Mouse (Mus musculus) embryonic fibroblast, embryonic 13.5 days (primary cell): ENCODE results near the gene Pprc1. TPM values are rescaled to one million over a fixed set of nuclear protein-coding genes. Genes with fewer than 3 reads are reported as not detected.

Source experiments
- H3K27ac ChIP-seq: 2 replicates; pipeline ENCODE4 v1.5.1; 2012; ENCODE audit warnings: low read length, control low read depth, inconsistent platforms; ENCODE audit not compliant: insufficient read depth
- H3K4me1 ChIP-seq: 2 replicates; pipeline ENCODE4 v1.6.1; 2011; ENCODE audit warnings: low read length; ENCODE audit not compliant: control insufficient read depth, insufficient read depth
- H3K4me3 ChIP-seq: 2 replicates; pipeline ENCODE4 v1.5.1; 2011; ENCODE audit warnings: mild to moderate bottlenecking, control low read depth, low read length; ENCODE audit not compliant: insufficient read depth
- CTCF ChIP-seq: IDR thresholded peaks from 2 replicates; pipeline ENCODE4 v1.5.1; 2011; ENCODE audit warnings: mild to moderate bottlenecking, control low read depth, low read length, moderate library complexity, borderline replicate concordance; ENCODE audit not compliant: insufficient read depth
- POLR2A ChIP-seq: IDR thresholded peaks from 2 replicates; pipeline ENCODE4 v1.6.1; 2011; ENCODE audit warnings: low read depth, mild to moderate bottlenecking, control low read depth, low read length, moderate library complexity
- polyA plus RNA-seq: library from polyadenylated mRNA; stranded (reverse); fragments of >200 nt; gene quantifications from 2 replicates; pipeline ENCODE4 v1.2.4, GENCODE M21; 2011; ENCODE audit warnings: low read depth; ENCODE audit not compliant: missing spikeins, insufficient read length

Gene Pprc1
- polyA plus RNA-seq, 1 experiment = 58.0 TPM

DNA sequence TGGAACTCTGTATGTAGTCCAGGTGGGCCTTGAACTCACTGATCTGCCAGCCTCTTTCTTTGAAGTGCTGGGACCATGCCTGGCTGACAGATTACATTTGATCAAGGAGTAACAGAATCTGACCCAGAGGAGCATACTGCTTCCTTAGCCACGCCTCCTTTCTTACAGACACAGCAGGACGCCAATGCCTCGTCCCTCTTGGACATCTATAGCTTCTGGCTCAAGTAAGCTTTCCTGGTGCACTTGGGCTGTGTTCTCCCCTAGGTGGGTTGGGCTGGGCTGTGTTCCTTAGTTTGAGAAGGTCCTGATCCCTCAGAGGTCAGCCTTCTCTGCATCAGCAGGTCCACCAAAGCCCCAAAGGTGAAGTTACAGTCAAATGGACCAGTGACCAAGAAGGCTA lies 33.8 kb downstream of the Pprc1 start:
- Histone ChIP-seq H3K4me1 (no peaks in the 10 kb centered on the region), H3K27ac (no peak overlapping the region), H3K4me3 (no peak overlapping the region)
- TF ChIP-seq POLR2A (no peak), CTCF (no peak)

DNA sequence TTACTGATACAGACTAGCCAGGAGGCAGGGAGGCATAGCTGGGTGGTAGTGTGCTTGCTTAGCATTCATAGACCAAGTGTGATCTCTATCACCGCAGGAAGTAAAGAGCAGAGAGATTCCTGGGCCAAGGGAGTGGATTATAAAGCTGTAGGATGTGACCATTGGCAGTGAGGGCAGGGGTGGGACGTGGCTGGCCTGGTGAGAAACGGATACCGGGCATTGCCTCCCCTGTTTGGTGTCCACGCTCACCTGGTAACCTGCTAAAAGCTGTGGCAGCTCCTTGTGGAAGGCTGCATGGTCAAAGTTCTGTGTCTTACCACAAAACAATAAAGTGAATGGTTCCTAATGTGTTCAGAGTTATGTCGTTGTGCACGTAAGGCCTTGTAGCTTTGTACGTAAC lies 40.5 kb downstream of the Pprc1 start:
- no peak overlapping the region for H3K4me3 ChIP-seq
- TF ChIP-seq POLR2A (no peak), CTCF (no peak)
- H3K27ac ChIP-seq = no peak overlapping the region
- no peaks in the 10 kb centered on the region for H3K4me1 ChIP-seq

DNA sequence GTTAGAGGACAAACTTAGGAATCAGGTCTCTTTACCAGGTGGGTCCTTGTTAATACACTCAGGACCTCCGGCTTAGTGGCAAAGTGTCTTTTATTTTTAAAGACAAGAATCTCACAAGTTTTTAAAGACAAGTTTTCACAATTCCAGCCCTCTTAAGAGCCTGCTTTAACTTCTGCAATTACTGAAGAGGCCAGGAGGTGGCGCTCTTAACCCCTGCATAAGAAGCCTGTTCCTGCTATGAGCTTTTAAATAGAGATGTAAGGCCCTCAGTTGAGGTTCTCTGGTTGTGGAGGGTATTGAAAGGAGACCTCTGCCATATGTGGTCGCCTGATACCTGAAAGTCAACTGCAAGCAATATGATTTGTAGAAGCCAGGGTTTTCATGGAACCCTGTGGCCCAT lies 41.7 kb downstream of the Pprc1 start:
- TF ChIP-seq CTCF = no peak
- no peak for TF ChIP-seq POLR2A
- no peak overlapping the region for H3K27ac ChIP-seq
- H3K4me3 ChIP-seq = no peak overlapping the region
- no peaks in the 10 kb centered on the region for H3K4me1 ChIP-seq

DNA sequence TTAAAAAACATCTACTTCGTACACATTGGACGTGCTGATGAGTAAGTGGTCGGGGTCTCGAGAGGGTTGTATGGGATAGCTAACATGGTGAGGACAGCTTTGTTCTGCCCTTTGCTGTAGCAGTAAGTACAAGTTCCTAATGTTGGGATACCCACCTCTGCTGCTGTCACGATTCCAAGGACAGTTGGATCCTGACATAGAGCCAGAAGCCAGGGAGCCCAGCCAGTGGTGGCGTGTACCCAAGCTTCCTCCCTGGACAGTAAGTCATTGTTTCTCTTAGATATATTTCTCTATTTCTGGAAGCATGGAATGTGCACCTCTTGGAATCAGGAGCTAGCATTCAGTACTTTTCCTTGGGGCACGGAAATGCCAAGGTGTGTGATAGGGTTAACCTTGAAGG lies 43.2 kb downstream of the Pprc1 start:
- TF ChIP-seq CTCF = no peak
- TF ChIP-seq POLR2A = no peak
- Histone ChIP-seq H3K4me3 (no peak overlapping the region), H3K4me1 (no peaks in the 10 kb centered on the region), H3K27ac (no peak overlapping the region)

DNA sequence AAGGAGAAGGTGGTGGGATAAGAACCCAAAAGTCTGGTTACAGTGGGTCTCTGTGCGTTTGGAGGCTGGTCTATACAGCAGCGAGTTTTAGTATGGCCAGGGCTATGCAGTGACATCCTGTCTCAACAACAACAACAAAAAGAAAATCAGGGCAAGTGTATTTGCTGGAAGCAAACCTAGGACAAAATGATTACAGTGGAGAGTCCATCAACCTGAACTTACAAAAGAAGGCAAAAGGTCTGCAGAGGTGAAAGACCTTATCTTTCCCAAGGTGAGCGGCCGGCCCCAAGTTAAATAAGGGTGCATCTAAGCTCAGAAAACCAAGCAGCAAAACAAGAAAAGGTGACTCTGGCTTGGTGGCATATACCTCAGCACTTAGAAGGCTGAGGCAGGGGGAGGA lies 47.0 kb downstream of the Pprc1 start:
- TF ChIP-seq CTCF (no peak), POLR2A (no peak)
- H3K27ac ChIP-seq = no peak overlapping the region
- no peak overlapping the region for H3K4me3 ChIP-seq
- no peaks in the 10 kb centered on the region for H3K4me1 ChIP-seq

DNA sequence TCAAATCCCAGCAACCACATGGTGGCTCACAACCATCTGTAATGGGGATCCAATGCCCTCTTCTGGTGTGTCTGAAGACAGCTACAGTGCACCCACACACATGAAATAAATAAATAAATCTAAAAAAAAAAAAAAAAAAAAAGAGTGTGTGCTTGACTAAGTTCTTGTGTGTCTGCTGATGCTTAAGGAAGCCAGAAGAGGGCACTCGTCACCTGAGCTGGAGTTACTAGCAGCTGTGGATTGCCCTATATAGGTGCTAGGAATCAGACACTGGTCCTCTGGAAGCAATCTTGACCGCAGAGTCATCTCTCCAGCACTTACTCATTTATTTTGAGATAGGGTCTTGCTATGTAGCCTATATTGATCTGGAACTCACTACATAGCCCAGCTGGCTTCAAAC lies 49.5 kb downstream of the Pprc1 start:
- Histone ChIP-seq H3K27ac (no peak overlapping the region), H3K4me3 (no peak overlapping the region), H3K4me1 (no peaks in the 10 kb centered on the region)
- TF ChIP-seq CTCF (no peak), POLR2A (no peak)

DNA sequence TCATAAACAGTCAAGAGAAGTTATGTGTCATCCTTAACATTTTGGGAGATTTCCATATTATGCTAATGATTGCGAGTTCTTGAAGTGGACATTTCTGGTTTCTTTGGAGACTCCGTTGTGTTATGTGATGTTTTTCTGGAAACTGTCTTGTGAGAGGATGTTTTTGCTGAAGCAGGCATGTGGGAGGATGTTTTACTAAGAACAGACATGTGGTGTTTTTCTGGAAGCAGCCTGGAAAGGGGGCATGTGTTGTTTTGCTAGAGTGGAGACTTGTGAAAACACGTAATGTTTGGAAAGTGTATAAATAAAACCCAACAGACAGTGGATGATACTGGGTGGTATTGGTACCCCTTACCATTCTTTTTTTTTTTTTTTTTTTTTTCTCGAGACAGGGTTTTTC lies 50.6 kb downstream of the Pprc1 start:
- Histone ChIP-seq H3K27ac (no peak overlapping the region), H3K4me1 (no peaks in the 10 kb centered on the region), H3K4me3 (no peak overlapping the region)
- no peak for TF ChIP-seq POLR2A

DNA sequence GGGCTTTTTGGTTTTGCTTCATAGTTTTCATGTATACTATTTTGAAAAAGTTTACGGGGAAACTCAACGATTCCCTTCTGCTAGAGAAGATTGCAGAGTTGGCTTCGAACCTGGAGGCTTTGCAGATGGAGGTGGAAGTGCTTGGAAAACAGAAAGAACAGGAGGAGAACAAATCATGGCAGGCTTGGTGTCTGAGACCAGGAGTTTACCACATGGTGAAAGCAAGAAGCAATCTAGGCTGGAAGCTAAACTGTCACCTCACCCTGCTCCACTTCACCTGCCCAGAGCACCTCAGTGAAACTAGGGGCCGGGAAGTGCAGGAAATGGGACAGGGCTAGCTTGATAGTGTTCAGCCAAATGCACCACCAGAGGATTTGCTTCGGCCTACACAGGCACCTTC lies 51.7 kb downstream of the Pprc1 start:
- no peak overlapping the region for H3K4me3 ChIP-seq
- no peak for TF ChIP-seq CTCF
- no peak for TF ChIP-seq POLR2A
- no peaks in the 10 kb centered on the region for H3K4me1 ChIP-seq
- no peak overlapping the region for H3K27ac ChIP-seq

DNA sequence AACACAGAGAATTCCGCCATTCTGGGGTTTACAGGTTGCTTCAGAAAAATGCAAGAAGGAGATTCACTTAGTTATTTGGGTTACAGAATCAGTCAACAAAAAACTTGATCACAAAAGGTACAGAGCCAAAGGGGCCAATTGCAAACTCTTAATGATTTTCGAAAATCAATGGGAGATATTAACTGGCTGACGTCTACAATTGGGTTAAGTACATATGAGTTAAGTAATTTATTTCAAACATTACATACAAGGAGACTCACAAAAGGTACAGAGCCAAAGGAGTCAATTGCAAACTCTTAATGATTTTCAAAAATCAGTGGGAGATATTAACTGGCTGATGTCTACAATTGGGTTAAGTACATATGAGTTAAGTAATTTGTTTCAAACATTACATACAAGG lies 54.9 kb downstream of the Pprc1 start:
- Histone ChIP-seq H3K4me3 (no peak overlapping the region), H3K27ac (no peak overlapping the region), H3K4me1 (no peaks in the 10 kb centered on the region)
- TF ChIP-seq POLR2A (no peak), CTCF (no peak)

DNA sequence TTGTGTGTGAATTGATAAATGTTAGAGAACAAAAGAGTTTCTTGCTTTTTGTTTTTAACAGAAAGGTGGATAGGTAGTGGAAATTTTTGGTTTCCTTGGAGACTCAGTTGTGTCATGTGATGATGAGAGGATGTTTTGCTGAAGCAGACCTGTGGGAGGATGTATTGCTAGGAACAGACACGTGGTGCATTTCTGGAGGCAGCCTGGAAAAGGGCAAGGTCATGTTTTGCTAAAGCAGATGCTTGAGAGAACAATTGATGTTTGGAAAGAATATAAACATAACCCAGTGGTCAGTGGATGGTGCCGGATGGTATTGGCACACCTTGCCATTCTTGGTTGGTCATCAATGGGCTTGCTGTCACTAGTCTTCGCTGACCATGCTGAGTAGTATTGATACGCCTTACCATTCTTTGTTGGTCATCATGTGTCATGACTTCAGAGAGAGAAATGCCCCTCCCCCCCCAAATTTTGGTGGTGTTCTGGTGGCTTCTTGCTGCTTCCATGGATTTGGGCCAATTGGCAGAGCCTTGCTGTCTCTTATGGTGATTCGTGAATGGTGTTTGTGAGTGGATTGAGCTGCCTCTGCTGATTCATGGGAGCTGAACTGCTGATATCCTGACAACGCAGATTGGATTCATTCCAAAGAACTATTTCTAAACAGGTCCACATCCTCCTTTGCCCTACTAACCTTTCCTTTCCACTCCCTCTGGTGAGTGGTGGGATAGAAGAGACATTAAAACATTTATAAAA lies 58.9 kb downstream of the Pprc1 start:
- H3K4me3 ChIP-seq = no peak overlapping the region
- TF ChIP-seq CTCF (no peak), POLR2A (no peak)
- H3K4me1 ChIP-seq = no peaks in the 10 kb centered on the region
- no peak overlapping the region for H3K27ac ChIP-seq

DNA sequence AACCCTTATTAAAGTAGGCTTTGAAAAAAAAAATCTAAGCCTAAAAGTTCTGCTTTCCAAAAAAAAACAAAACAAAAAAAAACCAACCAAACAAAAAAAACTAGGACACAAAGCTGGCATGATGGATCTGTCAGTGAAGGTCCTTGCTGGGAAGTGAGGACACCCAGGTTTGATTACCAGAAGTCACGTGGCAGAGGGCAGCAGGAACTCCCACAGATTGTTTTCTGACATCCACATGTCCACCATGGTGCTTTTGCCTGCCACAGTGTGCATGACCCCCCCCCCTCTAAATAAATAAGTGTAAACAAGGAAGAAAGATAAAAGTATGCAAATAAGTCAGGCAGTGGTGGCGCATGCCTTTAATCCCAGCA lies 59.5 kb downstream of the Pprc1 start:
- Histone ChIP-seq H3K27ac (no peak overlapping the region), H3K4me3 (no peak overlapping the region), H3K4me1 (no peaks in the 10 kb centered on the region)
- TF ChIP-seq POLR2A (no peak), CTCF (no peak)
